Mouse (Mus musculus): Measurements from ENCODE around the gene Chst12. TPM values are rescaled to one million over a fixed set of nuclear protein-coding genes. Genes with fewer than 3 reads are reported as not detected.

Gene Chst12
- polyA plus RNA-seq, 1 experiment from 2014 or later: 19.1 TPM

DNA sequence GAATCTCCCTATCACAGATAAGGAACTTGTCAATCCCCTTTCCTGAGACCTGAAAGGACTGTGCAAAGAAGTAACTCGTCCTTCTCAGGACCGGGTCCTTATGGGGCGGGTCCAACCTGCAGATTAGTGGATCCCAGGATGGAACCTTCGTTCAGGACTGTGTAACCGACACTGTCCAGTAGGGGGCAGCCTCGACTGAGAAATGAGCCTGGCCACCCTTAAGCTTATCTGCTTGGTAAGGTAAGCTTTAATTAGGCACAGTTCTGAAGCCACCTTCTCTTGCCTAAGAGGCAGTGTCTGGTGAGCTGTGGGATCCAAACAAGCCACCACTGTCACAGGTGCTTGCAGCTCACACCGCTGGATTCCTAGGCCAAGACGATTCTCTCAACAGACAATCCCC lies 34.8 kb downstream of the Chst12 start:
- Histone ChIP-seq H3K27me3 (replicated peaks; ENCODE audit: control insufficient read depth, insufficient read depth, low read length) (no peaks in the 10 kb centered on the region), H3K9me3 (ENCODE audit: control insufficient read depth, low read length) (no peaks in the 10 kb centered on the region), H3K4me1 (replicated peaks; ENCODE audit: control insufficient read depth, insufficient read depth, low read length) (no peaks in the 10 kb centered on the region), H3K4me2 (no peak overlapping the region), H3K9ac (ENCODE audit: low read depth, low read length) (no peak overlapping the region), H3K27ac (ENCODE audit: low read depth, low read length) (no peak overlapping the region), H3K4me3 (ENCODE audit: low read depth, low read length) (no peak overlapping the region), H3K36me3 (ENCODE audit: control insufficient read depth, insufficient read depth, low read length) (no peaks in the 10 kb centered on the region)
- DNase-seq (ENCODE audit: low spot score) (peak; percentile 69), ATAC-seq (replicated peaks; ENCODE audit: low FRiP score) (peak; percentile 24; the same call in 1 of the 2 replicates)
- WGBS: 11% methylated on average over 8 of the region's 8 CpGs

DNA sequence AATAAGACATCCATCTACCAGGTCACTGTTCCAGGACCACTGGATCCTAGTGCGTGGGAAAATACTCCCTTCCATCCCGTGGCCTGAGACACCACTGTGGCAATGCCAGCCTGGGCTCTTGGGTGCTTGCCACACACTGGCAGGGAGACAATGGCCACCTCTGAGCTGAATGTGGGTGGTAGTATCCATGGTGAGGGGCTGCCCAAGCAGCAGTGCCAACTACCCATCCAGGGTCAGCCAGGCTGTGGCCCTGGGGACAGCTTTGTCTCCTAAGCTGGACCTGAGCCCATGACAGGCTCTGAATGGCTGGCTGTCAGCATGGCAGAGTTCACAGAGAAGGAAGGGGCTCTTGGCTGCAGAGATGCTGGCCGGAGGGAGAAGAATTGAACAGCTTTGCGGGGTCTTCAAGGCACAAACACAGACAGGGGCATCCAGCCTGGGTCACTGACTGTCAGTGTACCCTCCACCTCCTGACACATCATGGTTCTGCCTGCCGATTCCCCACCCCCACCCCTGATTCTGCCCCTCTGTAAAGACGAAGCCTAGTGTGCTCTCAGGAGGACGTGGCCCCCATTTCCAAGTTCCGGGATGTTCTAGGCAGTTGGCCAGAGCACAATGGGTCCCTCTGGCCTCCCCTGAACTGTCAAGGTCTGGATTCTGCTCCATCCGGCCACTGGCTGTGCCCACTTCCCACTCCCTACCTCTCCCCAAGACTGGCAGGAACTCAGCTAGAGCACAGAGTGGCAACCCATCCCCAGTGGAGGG lies 37.6 kb downstream of the Chst12 start:
- no peak overlapping the region for H3K4me3 ChIP-seq (ENCODE audit: low read depth, low read length)
- H3K4me2 ChIP-seq: no peak overlapping the region
- no peaks in the 10 kb centered on the region for H3K27me3 ChIP-seq (replicated peaks; ENCODE audit: control insufficient read depth, insufficient read depth, low read length)
- H3K4me1 ChIP-seq (replicated peaks; ENCODE audit: control insufficient read depth, insufficient read depth, low read length): no peaks in the 10 kb centered on the region
- DNase-seq (ENCODE audit: low spot score) (no peak), ATAC-seq (replicated peaks; ENCODE audit: low FRiP score) (no peak)
- no peaks in the 10 kb centered on the region for H3K9me3 ChIP-seq (ENCODE audit: control insufficient read depth, low read length)
- no peak overlapping the region for H3K27ac ChIP-seq (ENCODE audit: low read depth, low read length)
- H3K9ac ChIP-seq (ENCODE audit: low read depth, low read length): no peak overlapping the region
- 70% methylated on average over 9 of the region's 9 CpGs for WGBS
- no peaks in the 10 kb centered on the region for H3K36me3 ChIP-seq (ENCODE audit: control insufficient read depth, insufficient read depth, low read length)

DNA sequence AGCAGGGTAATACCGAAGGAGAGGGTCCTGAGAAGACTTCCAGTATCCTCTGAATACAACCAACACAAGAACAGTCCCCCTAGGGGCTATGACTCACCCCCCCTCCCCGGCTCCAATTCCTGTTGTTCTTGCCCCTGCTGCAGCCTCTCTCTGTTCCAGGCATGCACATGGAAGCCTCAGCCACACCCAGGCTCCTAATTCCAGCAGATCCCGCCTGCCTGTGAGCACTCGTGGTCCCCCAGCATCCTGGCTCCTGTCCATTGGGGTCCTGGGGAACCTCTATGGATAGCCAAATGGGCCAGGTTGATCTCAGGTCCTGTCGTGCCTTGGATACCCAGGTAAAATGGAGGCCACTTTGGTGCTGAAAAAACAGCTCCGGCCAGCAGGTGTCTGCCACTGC lies 40.3 kb downstream of the Chst12 start:
- no peak overlapping the region for H3K4me2 ChIP-seq
- no peak overlapping the region for H3K27ac ChIP-seq (ENCODE audit: low read depth, low read length)
- 52% methylated on average over 6 of the region's 6 CpGs for WGBS
- no peaks in the 10 kb centered on the region for H3K9me3 ChIP-seq (ENCODE audit: control insufficient read depth, low read length)
- DNase-seq (ENCODE audit: low spot score) (no peak), ATAC-seq (replicated peaks; ENCODE audit: low FRiP score) (no peak)
- no peaks in the 10 kb centered on the region for H3K36me3 ChIP-seq (ENCODE audit: control insufficient read depth, insufficient read depth, low read length)
- no peaks in the 10 kb centered on the region for H3K4me1 ChIP-seq (replicated peaks; ENCODE audit: control insufficient read depth, insufficient read depth, low read length)
- H3K4me3 ChIP-seq (ENCODE audit: low read depth, low read length): no peak overlapping the region
- no peak overlapping the region for H3K9ac ChIP-seq (ENCODE audit: low read depth, low read length)
- H3K27me3 ChIP-seq (replicated peaks; ENCODE audit: control insufficient read depth, insufficient read depth, low read length): no peaks in the 10 kb centered on the region

DNA sequence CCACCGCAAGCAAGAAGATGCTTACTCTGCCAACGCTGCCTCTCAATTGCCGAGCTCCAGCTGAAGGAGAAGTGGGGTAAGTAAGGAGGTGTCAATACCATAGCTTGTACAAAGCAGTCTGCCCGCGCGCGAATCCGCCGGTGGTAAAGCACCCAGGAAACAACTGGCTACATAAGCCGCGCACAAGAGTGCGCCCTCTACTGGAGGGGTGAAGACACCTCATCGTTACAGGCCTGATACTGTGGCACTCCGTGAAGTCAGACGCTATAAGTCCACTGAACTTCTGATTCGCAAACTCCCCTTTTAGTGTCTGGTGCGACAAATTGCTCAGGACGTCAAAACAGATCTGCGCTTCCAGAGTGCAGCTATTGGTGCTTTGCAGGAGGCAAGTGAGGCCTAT lies 41.0 kb downstream of the Chst12 start:
- ATAC-seq (replicated peaks; ENCODE audit: low FRiP score): no peak
- Histone ChIP-seq H3K36me3 (ENCODE audit: control insufficient read depth, insufficient read depth, low read length) (no peaks in the 10 kb centered on the region), H3K4me2 (no peak overlapping the region), H3K9ac (ENCODE audit: low read depth, low read length) (no peak overlapping the region), H3K4me1 (replicated peaks; ENCODE audit: control insufficient read depth, insufficient read depth, low read length) (no peaks in the 10 kb centered on the region), H3K27me3 (replicated peaks; ENCODE audit: control insufficient read depth, insufficient read depth, low read length) (no peaks in the 10 kb centered on the region), H3K9me3 (ENCODE audit: control insufficient read depth, low read length) (no peaks in the 10 kb centered on the region), H3K27ac (ENCODE audit: low read depth, low read length) (no peak overlapping the region), H3K4me3 (ENCODE audit: low read depth, low read length) (no peak overlapping the region)
- WGBS: 79% methylated on average over 19 of the region's 19 CpGs
- DNase-seq (ENCODE audit: low spot score): no peak

DNA sequence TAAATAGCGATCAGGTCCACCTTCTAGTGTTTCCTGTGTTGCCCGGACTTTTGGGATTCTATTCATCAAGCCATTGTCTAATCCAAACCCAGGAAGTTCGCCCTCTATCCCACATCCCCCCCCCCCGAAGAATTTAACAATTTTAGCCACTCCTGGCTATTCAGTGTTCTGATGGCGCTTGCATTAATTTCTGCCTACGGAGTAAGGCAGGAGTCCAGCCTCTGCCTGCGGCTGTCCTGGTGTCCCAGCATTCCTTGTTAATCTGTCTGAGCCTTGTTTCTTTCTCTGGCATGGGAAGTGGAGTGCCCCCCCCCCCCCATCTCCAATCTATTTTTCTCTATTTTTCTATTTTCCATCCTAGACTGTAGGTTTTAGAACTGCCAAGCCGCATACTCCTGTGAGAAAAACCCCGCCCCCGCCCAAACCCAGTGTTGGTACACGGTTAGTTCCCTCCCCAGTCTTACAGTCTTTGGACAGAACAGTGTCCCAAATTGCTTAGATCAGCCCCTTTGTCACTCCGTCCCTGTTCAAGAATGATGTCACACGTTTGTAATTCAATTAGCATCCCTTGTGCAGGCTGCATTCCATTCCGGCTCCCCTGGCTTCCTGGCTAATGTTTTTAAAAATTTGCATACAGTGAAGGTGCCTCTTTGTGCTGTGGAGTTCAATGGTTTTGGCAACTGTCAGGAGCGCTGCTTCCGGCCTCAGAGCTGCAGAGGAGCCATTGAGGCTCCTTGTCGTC lies 44.1 kb downstream of the Chst12 start:
- Histone ChIP-seq H3K36me3 (ENCODE audit: control insufficient read depth, insufficient read depth, low read length) (no peaks in the 10 kb centered on the region), H3K27me3 (replicated peaks; ENCODE audit: control insufficient read depth, insufficient read depth, low read length) (no peaks in the 10 kb centered on the region), H3K4me2 (no peak overlapping the region), H3K27ac (ENCODE audit: low read depth, low read length) (no peak overlapping the region), H3K9ac (ENCODE audit: low read depth, low read length) (no peak overlapping the region), H3K4me1 (replicated peaks; ENCODE audit: control insufficient read depth, insufficient read depth, low read length) (no peaks in the 10 kb centered on the region), H3K9me3 (ENCODE audit: control insufficient read depth, low read length) (no peaks in the 10 kb centered on the region), H3K4me3 (ENCODE audit: low read depth, low read length) (no peak overlapping the region)
- DNase-seq (ENCODE audit: low spot score) (no peak), ATAC-seq (replicated peaks; ENCODE audit: low FRiP score) (no peak)
- WGBS: 44% methylated on average over 17 of the region's 17 CpGs

DNA sequence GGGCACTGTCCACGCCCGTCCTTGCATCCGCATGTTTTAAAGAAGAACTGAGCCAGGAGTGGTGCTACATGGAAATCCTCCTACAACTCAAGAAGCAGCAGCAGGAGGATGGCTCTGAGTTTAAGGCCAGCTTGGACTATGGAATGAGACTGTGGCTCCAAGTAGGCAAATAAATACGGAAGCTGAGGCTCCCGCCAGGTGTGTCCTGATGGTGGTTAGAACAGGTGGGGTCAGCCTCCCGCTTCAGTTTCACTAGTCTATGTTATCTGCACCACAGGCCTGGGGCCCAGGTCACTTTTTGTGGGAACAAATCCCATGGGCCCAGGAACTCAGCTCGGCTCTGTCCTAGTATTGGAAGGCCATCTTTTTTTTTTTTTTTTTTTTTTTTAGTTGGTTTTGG lies 48.4 kb downstream of the Chst12 start:
- no peaks in the 10 kb centered on the region for H3K36me3 ChIP-seq (ENCODE audit: control insufficient read depth, insufficient read depth, low read length)
- DNase-seq (ENCODE audit: low spot score) (no peak), ATAC-seq (replicated peaks; ENCODE audit: low FRiP score) (no peak)
- no peaks in the 10 kb centered on the region for H3K4me1 ChIP-seq (replicated peaks; ENCODE audit: control insufficient read depth, insufficient read depth, low read length)
- no peak overlapping the region for H3K27ac ChIP-seq (ENCODE audit: low read depth, low read length)
- H3K27me3 ChIP-seq (replicated peaks; ENCODE audit: control insufficient read depth, insufficient read depth, low read length): no peaks in the 10 kb centered on the region
- H3K4me2 ChIP-seq: no peak overlapping the region
- no peak overlapping the region for H3K9ac ChIP-seq (ENCODE audit: low read depth, low read length)
- no peak overlapping the region for H3K4me3 ChIP-seq (ENCODE audit: low read depth, low read length)
- no peaks in the 10 kb centered on the region for H3K9me3 ChIP-seq (ENCODE audit: control insufficient read depth, low read length)
- 90% methylated on average over 7 of the region's 7 CpGs for WGBS

DNA sequence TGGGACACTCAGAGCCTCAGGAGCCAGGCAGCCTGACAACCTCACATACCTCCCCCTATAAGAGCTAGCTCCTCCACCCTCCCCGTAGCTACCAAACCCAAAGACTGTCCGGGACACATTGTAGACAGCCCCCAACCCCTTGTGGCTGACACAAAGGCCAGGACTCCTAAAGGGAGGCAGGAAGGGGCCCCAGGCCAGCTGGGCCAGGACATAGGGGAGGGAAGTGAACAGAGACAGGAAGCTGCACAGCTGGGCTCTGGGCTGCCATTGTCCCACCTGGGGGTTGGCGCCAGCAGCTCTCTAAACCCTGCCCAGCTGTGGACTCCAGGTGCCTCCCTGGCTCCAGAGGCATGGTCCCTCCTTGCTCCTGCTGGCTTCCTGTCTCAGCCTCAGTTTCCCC lies 51.5 kb downstream of the Chst12 start:
- H3K36me3 ChIP-seq (ENCODE audit: control insufficient read depth, insufficient read depth, low read length): no peaks in the 10 kb centered on the region
- no peak overlapping the region for H3K27ac ChIP-seq (ENCODE audit: low read depth, low read length)
- WGBS: 59% methylated on average over 3 of the region's 3 CpGs
- H3K4me1 ChIP-seq (replicated peaks; ENCODE audit: control insufficient read depth, insufficient read depth, low read length): no peaks in the 10 kb centered on the region
- no peaks in the 10 kb centered on the region for H3K27me3 ChIP-seq (replicated peaks; ENCODE audit: control insufficient read depth, insufficient read depth, low read length)
- DNase-seq (ENCODE audit: low spot score) (no peak), ATAC-seq (replicated peaks; ENCODE audit: low FRiP score) (no peak)
- no peak overlapping the region for H3K9ac ChIP-seq (ENCODE audit: low read depth, low read length)
- no peaks in the 10 kb centered on the region for H3K9me3 ChIP-seq (ENCODE audit: control insufficient read depth, low read length)
- no peak overlapping the region for H3K4me3 ChIP-seq (ENCODE audit: low read depth, low read length)
- no peak overlapping the region for H3K4me2 ChIP-seq

DNA sequence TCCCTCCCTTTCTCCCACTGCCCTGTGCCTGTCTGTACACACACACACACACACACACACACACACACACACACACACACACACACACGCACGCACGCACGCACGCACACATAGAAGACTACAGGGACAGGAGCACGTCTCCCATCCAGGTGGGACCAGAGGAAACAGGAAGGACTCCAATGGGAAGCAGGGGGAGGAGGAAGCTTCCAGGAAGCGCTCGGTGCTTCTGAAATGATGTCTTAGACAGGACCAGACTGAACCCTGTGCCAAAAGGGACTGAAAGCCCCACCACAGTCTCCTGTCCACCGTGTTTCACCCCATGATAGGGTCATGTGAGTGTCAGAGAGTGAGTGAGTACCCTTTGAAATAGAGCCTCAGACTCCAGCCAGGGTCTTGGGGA lies 57.3 kb downstream of the Chst12 start:
- Histone ChIP-seq H3K4me2 (no peak overlapping the region), H3K9ac (ENCODE audit: low read depth, low read length) (no peak overlapping the region), H3K4me3 (ENCODE audit: low read depth, low read length) (no peak overlapping the region), H3K27me3 (replicated peaks; ENCODE audit: control insufficient read depth, insufficient read depth, low read length) (no peaks in the 10 kb centered on the region), H3K36me3 (ENCODE audit: control insufficient read depth, insufficient read depth, low read length) (no peaks in the 10 kb centered on the region), H3K27ac (ENCODE audit: low read depth, low read length) (no peak overlapping the region), H3K9me3 (ENCODE audit: control insufficient read depth, low read length) (no peaks in the 10 kb centered on the region), H3K4me1 (replicated peaks; ENCODE audit: control insufficient read depth, insufficient read depth, low read length) (peaks cover 27% of the 10 kb centered on the region)
- 72% methylated on average over 9 of the region's 9 CpGs for WGBS
- DNase-seq (ENCODE audit: low spot score) (no peak), ATAC-seq (replicated peaks; ENCODE audit: low FRiP score) (no peak)

DNA sequence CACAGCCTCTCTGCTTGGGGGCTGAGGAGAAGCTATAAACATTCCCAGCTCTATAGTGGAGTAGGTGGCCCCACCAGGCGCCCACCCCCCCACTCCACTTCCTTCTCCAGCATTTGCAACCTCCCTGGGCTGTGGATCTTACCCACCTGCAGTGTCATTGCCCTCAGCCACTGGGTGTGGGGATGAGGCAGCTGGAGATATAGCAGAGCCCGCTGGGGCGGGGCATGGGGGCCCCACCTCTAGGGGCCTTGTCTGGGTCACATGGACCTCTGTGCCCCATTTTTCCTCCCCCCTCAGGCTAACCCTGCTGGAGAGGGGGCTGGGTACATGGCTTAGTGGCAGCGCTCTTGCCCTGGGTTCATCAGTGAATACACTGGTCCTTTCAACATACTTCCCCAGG lies 59.5 kb downstream of the Chst12 start, which contains the start of gene Grifin:
Grifin (minus strand) TSS at position 176 of the 400 bp plus-strand sequence.
- no peak within 1 kb of the TSS; the same call in 1 of the 2 replicates for H3K27ac ChIP-seq (ENCODE audit: low read depth, low read length)
- H3K36me3 ChIP-seq (ENCODE audit: control insufficient read depth, insufficient read depth, low read length): no peaks in the 10 kb centered on the region
- 69% methylated on average over 4 of the region's 4 CpGs for WGBS
- H3K4me2 ChIP-seq: peak within 1 kb of the TSS; percentile 26; the same call in 1 of the 2 replicates
- H3K4me3 ChIP-seq (ENCODE audit: low read depth, low read length): no peak within 1 kb of the TSS
- no peaks in the 10 kb centered on the region for H3K9me3 ChIP-seq (ENCODE audit: control insufficient read depth, low read length)
- peak; percentile 83 for ATAC-seq (replicated peaks; ENCODE audit: low FRiP score)
- H3K27me3 ChIP-seq (replicated peaks; ENCODE audit: control insufficient read depth, insufficient read depth, low read length): no peaks in the 10 kb centered on the region
- peaks cover 31% of the 10 kb centered on the region for H3K4me1 ChIP-seq (replicated peaks; ENCODE audit: control insufficient read depth, insufficient read depth, low read length)
- DNase-seq (ENCODE audit: low spot score): no peak
- peak within 1 kb of the TSS; percentile 18; the same call in 1 of the 2 replicates for H3K9ac ChIP-seq (ENCODE audit: low read depth, low read length)

Measured in liver, embryonic 11.5 days (tissue).